Mouse (Mus musculus) heart, embryonic 14.5 days (tissue): ENCODE measurements around the gene Vnn1. TPM values are rescaled to one million over a fixed set of nuclear protein-coding genes. Genes with fewer than 3 reads are reported as not detected.

Experiments
- ATAC-seq: fragments of 200-750 bp; cut with Nextera tagmentation; 2 replicates; pipeline ENCODE4 v1.8.0; 2017; ENCODE audit warnings: low read depth, moderate TSS enrichment; ENCODE audit not compliant: insufficient number of reproducible peaks, insufficient read depth, low FRiP score
- H3K27ac ChIP-seq, 2 experiments: fragments of 200-500 bp in 1 of 2; fragments of 300-500 bp in 1 of 2; sonication (generic) in 1 of 2; replicated peaks in 1 of 2; 2 replicates each; pipeline ENCODE4 v1.5.1; 2012 to 2014; ENCODE audit warnings: low read depth in 2 of 2, low read length in 2 of 2, control low read depth in 1 of 2, mild to moderate bottlenecking in 1 of 2, mixed read lengths in 1 of 2; ENCODE audit not compliant: control insufficient read depth in 1 of 2, insufficient read depth in 1 of 2
- H3K27me3 ChIP-seq: fragments of 300-500 bp; sonication (generic); 2 replicates; pipeline ENCODE4 v1.6.1; 2014; ENCODE audit warnings: mild to moderate bottlenecking, low read length, control low read depth; ENCODE audit not compliant: control insufficient read depth, insufficient read depth
- H3K36me3 ChIP-seq: fragments of 300-500 bp; sonication (generic); 2 replicates; pipeline ENCODE4 v1.6.1; 2014; ENCODE audit warnings: mild to moderate bottlenecking, control low read depth, low read length, mixed read lengths; ENCODE audit not compliant: control insufficient read depth, insufficient read depth
- H3K4me1 ChIP-seq, 2 experiments: fragments of 200-500 bp in 1 of 2; fragments of 300-500 bp in 1 of 2; sonication (generic) in 1 of 2; 2 replicates each; pipeline ENCODE4 v1.6.1; 2012 to 2014; ENCODE audit warnings: low read length in 2 of 2, control low read depth in 1 of 2, mixed read lengths in 1 of 2; ENCODE audit not compliant: control insufficient read depth in 2 of 2, insufficient read depth in 2 of 2
- H3K4me2 ChIP-seq: fragments of 300-500 bp; sonication (generic); 2 replicates; pipeline ENCODE4 v1.6.1; 2014; ENCODE audit warnings: mild to moderate bottlenecking, low read length
- H3K4me3 ChIP-seq, 2 experiments: fragments of 200-500 bp in 1 of 2; fragments of 300-500 bp in 1 of 2; sonication (generic) in 1 of 2; 2 replicates each; pipeline ENCODE4 v1.5.1; 2012 to 2014; ENCODE audit warnings: low read length in 2 of 2, mild to moderate bottlenecking in 2 of 2, control low read depth in 1 of 2, low read depth in 1 of 2, moderate library complexity in 1 of 2; ENCODE audit not compliant: control insufficient read depth in 1 of 2, insufficient read depth in 1 of 2
- H3K9ac ChIP-seq: fragments of 300-500 bp; sonication (generic); 2 replicates; pipeline ENCODE4 v1.6.1; 2014; ENCODE audit warnings: mild to moderate bottlenecking, low read length
- H3K9me3 ChIP-seq: fragments of 300-500 bp; sonication (generic); 2 replicates; pipeline ENCODE4 v1.6.1; 2016; ENCODE audit warnings: low read length, control low read depth; ENCODE audit not compliant: control insufficient read depth
- WGBS: fragments of 180-500 bp; shearing (Covaris S2); extraction: QIAGEN DNeasy Blood & Tissue Kit; methylation state at CpG from one replicate; pipeline ENCODE4 v1.1.7; 2014; 5-methylcytosine and 5-hydroxymethylcytosine counted together
- polyA plus RNA-seq: library from polyadenylated mRNA; unstranded; fragments of >200 nt; fragmentation: Nextera tagmentation; extraction: Ambion mirVana; gene quantifications from 2 replicates; pipeline ENCODE4 v1.2.1, GENCODE M21; 2014

Gene Vnn1
- polyA plus RNA-seq, 1 experiment from 2014 or later, result 4.5 TPM

DNA sequence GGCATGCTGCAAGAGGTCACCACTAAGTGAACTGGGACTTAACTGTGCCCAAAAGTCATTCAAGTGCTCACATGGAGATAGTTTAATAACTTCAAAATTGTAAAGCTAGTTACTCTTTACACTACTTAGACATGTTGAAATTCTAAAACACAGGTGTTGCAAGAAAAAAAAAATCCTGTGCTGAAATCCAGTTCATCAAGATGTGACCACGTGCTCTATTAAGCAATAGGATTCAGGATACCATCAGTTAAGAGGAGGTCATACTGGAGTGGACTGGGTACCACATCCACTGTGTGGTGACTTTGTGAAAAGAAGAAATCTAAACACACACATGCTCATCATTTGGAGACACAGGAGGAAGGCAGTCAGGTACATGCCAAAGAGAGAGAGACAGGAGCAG lies 1.5 kb upstream of the Vnn1 start:
- no peak for ATAC-seq
- Histone ChIP-seq H3K27me3 (no peaks in the 10 kb centered on the region), H3K4me1 (peaks cover 4 to 5% of the 10 kb centered on the region in 2 experiments; a peak in 1 of 4 replicates)

DNA sequence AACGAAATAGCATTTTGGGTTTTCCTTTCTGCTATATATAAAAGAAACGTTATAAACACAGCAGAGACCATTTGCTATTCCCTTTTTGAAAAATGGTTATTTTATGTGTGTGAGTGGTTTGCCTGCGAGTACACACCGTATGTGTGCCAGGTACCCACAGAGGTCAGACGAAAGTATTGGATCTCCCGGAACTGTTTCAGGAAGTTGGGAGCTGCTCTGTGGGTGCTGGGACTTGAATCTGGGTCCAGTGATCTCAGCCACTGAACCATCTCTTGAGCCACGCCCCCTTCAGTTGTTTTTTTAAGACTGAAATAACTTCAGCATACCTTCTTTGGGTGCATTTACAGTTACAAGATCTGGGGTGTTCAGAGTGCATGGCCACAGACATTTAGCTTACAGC lies 888 bp downstream of the Vnn1 start:
- no peaks in the 10 kb centered on the region for H3K9me3 ChIP-seq
- peak overlapping the region in 1 of 2 experiments; percentile 40; a peak in 1 of 4 replicates for H3K4me3 ChIP-seq
- no peaks in the 10 kb centered on the region for H3K27me3 ChIP-seq
- H3K36me3 ChIP-seq, result no peaks in the 10 kb centered on the region
- peak overlapping the region; percentile 71 for H3K4me2 ChIP-seq
- no peak overlapping the region for H3K27ac ChIP-seq
- no peak for ATAC-seq
- no peak overlapping the region for H3K9ac ChIP-seq
- peaks cover 4 to 5% of the 10 kb centered on the region in 2 experiments; a peak in 1 of 4 replicates for H3K4me1 ChIP-seq
- WGBS, result 66% methylated on average over 7 of the region's 7 CpGs

More for the DNA sequence above, 1.5 kb upstream of the Vnn1 start:
- H3K4me2 ChIP-seq, result no peak overlapping the region
- WGBS, result 85% methylated on average over 1 of the region's 1 CpGs
- H3K9ac ChIP-seq, result no peak overlapping the region
- H3K27ac ChIP-seq, result no peak overlapping the region
- no peak overlapping the region for H3K4me3 ChIP-seq
- no peaks in the 10 kb centered on the region for H3K9me3 ChIP-seq
- no peaks in the 10 kb centered on the region for H3K36me3 ChIP-seq

DNA sequence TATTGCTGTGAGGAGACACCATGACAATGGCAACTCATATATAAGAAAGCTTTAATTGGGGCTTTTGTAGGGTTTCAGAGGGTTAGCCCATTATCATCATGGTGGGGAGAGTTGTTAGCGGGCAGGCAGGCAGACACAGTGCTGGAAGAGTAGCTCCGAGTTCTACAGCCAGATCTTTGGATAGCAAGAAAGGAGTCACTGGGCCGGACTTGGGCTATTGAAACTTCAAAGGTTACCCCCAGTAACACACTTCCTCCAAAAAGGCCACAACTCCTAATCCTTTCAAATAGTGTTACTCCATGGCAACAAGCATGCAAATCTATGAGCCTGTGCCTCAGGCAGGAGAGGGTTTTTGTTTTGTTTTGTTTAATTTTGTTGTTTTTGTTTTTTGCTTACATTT lies 6.6 kb downstream of the Vnn1 start:
- no peaks in the 10 kb centered on the region for H3K27me3 ChIP-seq
- no peaks in the 10 kb centered on the region for H3K36me3 ChIP-seq
- no peak overlapping the region for H3K27ac ChIP-seq
- H3K9me3 ChIP-seq, result no peaks in the 10 kb centered on the region
- no peak overlapping the region for H3K4me2 ChIP-seq
- no peak for ATAC-seq
- no peaks in the 10 kb centered on the region for H3K4me1 ChIP-seq
- H3K4me3 ChIP-seq, result no peak overlapping the region
- WGBS, result 88% methylated on average over 3 of the region's 3 CpGs
- no peak overlapping the region for H3K9ac ChIP-seq

DNA sequence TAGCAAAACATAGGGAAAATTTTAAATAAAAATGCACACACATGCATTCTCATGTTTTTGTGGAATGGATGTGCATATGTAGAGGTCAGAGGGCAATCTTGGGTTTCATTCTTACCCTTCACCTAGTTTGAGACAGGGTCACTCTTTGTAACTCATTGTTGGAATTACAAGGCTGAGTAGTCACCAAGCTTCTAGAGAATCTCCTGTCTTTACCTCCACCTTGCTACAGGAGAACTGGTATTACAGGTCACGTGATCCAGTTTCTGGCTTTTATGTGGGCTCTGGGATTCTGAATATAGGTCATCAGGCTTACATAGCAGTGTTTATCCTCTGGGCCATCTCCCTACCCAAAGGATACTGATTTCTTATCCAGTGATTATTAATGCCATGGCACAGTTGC lies 11.2 kb downstream of the Vnn1 start:
- no peak overlapping the region for H3K4me3 ChIP-seq
- H3K9ac ChIP-seq, result no peak overlapping the region
- no peaks in the 10 kb centered on the region for H3K27me3 ChIP-seq
- 84% methylated on average over 1 of the region's 1 CpGs for WGBS
- no peak for ATAC-seq
- H3K9me3 ChIP-seq, result no peaks in the 10 kb centered on the region
- no peak overlapping the region for H3K4me2 ChIP-seq
- no peaks in the 10 kb centered on the region for H3K4me1 ChIP-seq
- no peaks in the 10 kb centered on the region for H3K36me3 ChIP-seq
- no peak overlapping the region for H3K27ac ChIP-seq

DNA sequence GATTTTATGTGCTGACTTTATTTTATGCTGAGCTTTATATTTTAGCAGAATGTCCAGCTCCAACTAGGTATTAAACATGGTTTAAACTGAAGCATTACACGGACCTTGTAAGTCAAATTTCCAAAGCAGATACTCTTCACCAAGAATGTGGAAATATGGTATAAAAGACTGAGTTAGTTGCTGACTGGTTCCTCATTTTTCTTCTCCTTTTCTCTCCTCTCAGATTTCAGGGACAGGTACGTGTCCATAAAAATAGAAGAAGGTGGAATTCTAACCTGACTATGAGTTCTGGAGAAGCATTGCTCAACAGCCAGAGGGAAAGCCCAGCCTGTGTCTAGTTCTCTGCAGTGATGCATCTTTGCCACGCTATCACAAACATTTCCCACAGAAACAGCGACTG lies 25.6 kb downstream of the Vnn1 start, which contains the start of gene Taar1:
Gene Taar1, plus strand, starts transcription at position 301 of the 400 bp plus-strand sequence.
- Histone ChIP-seq H3K9ac (no peak within 1 kb of the TSS), H3K4me2 (no peak within 1 kb of the TSS), H3K27me3 (no peaks in the 10 kb centered on the region), H3K4me3 (no peak within 1 kb of the TSS), H3K27ac (no peak within 1 kb of the TSS), H3K4me1 (no peaks in the 10 kb centered on the region), H3K9me3 (no peaks in the 10 kb centered on the region), H3K36me3 (no peaks in the 10 kb centered on the region)
- ATAC-seq, result no peak
- 82% methylated on average over 4 of the region's 4 CpGs for WGBS

DNA sequence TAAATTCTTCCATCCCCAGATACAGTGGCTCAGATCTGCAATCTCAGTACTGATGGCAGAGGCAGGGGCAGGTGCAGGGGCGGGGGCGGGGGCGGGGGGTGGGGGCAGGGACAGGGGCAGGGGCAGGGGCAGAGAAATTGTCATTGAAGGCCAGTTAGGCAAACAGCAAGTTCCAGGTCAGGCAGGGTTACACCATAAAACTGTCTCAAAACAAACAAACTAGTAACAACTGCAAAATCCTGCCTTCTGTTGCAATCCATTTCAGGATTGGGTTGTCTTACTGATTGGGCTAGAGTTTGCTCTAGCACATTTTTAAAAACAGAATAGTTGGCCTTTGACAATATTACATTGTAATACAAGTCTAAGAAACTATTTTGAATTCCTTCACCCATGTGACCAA lies 28.0 kb downstream of the Vnn1 start:
- WGBS, result 74% methylated on average over 3 of the region's 3 CpGs
- H3K4me3 ChIP-seq, result no peak overlapping the region
- no peak overlapping the region for H3K27ac ChIP-seq
- no peak overlapping the region for H3K9ac ChIP-seq
- no peaks in the 10 kb centered on the region for H3K27me3 ChIP-seq
- no peaks in the 10 kb centered on the region for H3K9me3 ChIP-seq
- H3K4me2 ChIP-seq, result no peak overlapping the region
- ATAC-seq, result no peak
- H3K4me1 ChIP-seq, result no peaks in the 10 kb centered on the region
- H3K36me3 ChIP-seq, result no peaks in the 10 kb centered on the region

DNA sequence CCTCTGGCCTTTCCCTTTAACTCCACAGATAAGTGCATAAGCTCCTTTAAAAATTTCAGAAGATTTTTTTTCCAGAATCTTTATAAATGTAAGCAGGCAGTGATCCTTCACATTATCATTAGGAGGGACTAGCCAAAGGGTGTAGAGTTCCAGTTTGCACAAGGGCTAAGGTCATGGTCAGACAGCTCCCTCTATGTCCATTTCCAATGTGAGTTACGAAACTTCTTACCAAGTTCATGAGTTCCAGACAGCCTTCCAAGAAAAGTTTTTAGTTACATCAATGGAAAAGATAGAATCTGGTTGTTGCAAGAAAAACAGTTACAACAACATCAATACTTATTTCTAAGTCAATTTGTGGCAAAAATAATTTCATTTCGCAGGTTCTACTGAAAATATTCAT lies 29.5 kb downstream of the Vnn1 start:
- Histone ChIP-seq H3K4me2 (no peak overlapping the region), H3K4me3 (no peak overlapping the region), H3K4me1 (no peaks in the 10 kb centered on the region), H3K27ac (no peak overlapping the region), H3K36me3 (no peaks in the 10 kb centered on the region), H3K9ac (no peak overlapping the region), H3K27me3 (no peaks in the 10 kb centered on the region), H3K9me3 (no peaks in the 10 kb centered on the region)
- WGBS, result 83% methylated on average over 2 of the region's 2 CpGs
- no peak for ATAC-seq

DNA sequence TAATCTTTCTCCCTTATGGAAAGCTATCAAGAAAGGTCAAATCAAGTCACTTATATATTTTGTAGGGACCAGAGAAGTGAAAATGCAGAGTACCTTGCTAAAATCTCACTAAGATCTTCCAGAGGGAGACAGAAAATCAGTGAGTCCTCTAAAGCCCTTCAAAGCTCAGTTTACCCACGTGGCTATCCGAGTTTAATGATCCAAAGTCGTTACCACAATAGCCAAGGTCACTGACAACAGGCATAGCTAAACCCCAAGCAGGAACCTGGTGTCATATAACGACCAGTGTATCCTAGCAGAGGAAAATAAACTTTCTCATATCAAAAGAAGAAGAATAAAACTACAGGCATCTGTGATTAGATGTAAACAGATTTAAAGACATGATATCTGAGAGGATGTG lies 43.1 kb downstream of the Vnn1 start:
- Histone ChIP-seq H3K4me3 (no peak overlapping the region), H3K9me3 (no peaks in the 10 kb centered on the region), H3K9ac (no peak overlapping the region), H3K27me3 (no peaks in the 10 kb centered on the region), H3K27ac (no peak overlapping the region), H3K4me2 (no peak overlapping the region), H3K4me1 (no peaks in the 10 kb centered on the region), H3K36me3 (no peaks in the 10 kb centered on the region)
- 41% methylated on average over 4 of the region's 4 CpGs for WGBS
- ATAC-seq, result no peak
